Mouse (Mus musculus) intestine, embryonic 14.5 days (tissue): Measurements from ENCODE around the gene B3gnt7. TPM values are rescaled to one million over a fixed set of nuclear protein-coding genes. Genes with fewer than 3 reads are reported as not detected.

Source experiments
- ATAC-seq: fragments of 200-750 bp; cut with Nextera tagmentation; replicated peaks from 2 replicates; pipeline ENCODE4 v1.8.0; 2017; ENCODE audit warnings: low read depth, moderate number of reproducible peaks, moderate TSS enrichment, moderate library complexity; ENCODE audit not compliant: low FRiP score, low TSS enrichment
- DNase-seq: peaks from one replicate; pipeline ENCODE4 v3.0.0-alpha.2; 2018; ENCODE audit warnings: low spot score
- H3K27ac ChIP-seq: fragments of 300-500 bp; sonication (generic); 2 replicates; pipeline ENCODE4 v1.5.1; 2014; ENCODE audit warnings: low read depth, mild to moderate bottlenecking, control low read depth
- H3K27me3 ChIP-seq: fragments of 300-500 bp; sonication (generic); replicated peaks from 2 replicates; pipeline ENCODE4 v1.6.1; 2014; ENCODE audit warnings: low read length, control low read depth; ENCODE audit not compliant: control insufficient read depth, insufficient read depth
- H3K36me3 ChIP-seq: fragments of 300-500 bp; sonication (generic); 2 replicates; pipeline ENCODE4 v1.6.1; 2014; ENCODE audit warnings: low read length, control low read depth; ENCODE audit not compliant: control insufficient read depth, insufficient read depth
- H3K4me1 ChIP-seq: fragments of 300-500 bp; sonication (generic); replicated peaks from 2 replicates; pipeline ENCODE4 v1.6.1; 2014; ENCODE audit warnings: low read length, control low read depth, mixed read lengths; ENCODE audit not compliant: control insufficient read depth, insufficient read depth
- H3K4me2 ChIP-seq: fragments of 300-500 bp; sonication (generic); 2 replicates; pipeline ENCODE4 v1.6.1; 2014; ENCODE audit warnings: low read length
- H3K4me3 ChIP-seq: fragments of 300-500 bp; sonication (generic); 2 replicates; pipeline ENCODE4 v1.5.1; 2014; ENCODE audit warnings: low read depth, low read length, control low read depth, mixed read lengths
- H3K9ac ChIP-seq: fragments of 300-500 bp; sonication (generic); 2 replicates; pipeline ENCODE4 v1.6.1; 2014; ENCODE audit warnings: mild to moderate bottlenecking, low read length
- H3K9me3 ChIP-seq: fragments of 300-500 bp; sonication (generic); 2 replicates; pipeline ENCODE4 v1.6.1; 2016; ENCODE audit warnings: low read length, control low read depth; ENCODE audit not compliant: control insufficient read depth
- WGBS: fragments of 180-500 bp; shearing (Covaris S2); extraction: QIAGEN DNeasy Blood & Tissue Kit; methylation state at CpG from one replicate; pipeline ENCODE4 v1.1.7; 2014; 5-methylcytosine and 5-hydroxymethylcytosine counted together
- polyA plus RNA-seq: library from polyadenylated mRNA; unstranded; fragments of >200 nt; fragmentation: Nextera tagmentation; extraction: Ambion mirVana; gene quantifications from 2 replicates; pipeline ENCODE4 v1.2.1, GENCODE M21; 2014

The B3gnt7 gene
- polyA plus RNA-seq, 1 experiment from 2014 or later, result 7.7 TPM

GRCm38 (mm10) chr1:86293868-86294267, 8.8 kb upstream of the B3gnt7 start:
- no peaks in the 10 kb centered on the region for H3K36me3 ChIP-seq
- no peaks in the 10 kb centered on the region for H3K4me1 ChIP-seq
- no peak overlapping the region for H3K27ac ChIP-seq
- ATAC-seq (no peak), DNase-seq (no peak)
- H3K4me3 ChIP-seq, result no peak overlapping the region
- no peaks in the 10 kb centered on the region for H3K27me3 ChIP-seq
- H3K4me2 ChIP-seq, result no peak overlapping the region
- WGBS, result 84% methylated on average over 5 of the region's 5 CpGs
- H3K9me3 ChIP-seq, result no peaks in the 10 kb centered on the region
- H3K9ac ChIP-seq, result no peak overlapping the region

GRCm38 (mm10) chr1:86294472-86294871, 8.2 kb upstream of the B3gnt7 start:
- DNase-seq (no peak), ATAC-seq (no peak)
- WGBS, result 44% methylated on average over 4 of the region's 4 CpGs
- H3K4me3 ChIP-seq, result no peak overlapping the region
- no peaks in the 10 kb centered on the region for H3K36me3 ChIP-seq
- no peaks in the 10 kb centered on the region for H3K4me1 ChIP-seq
- H3K9me3 ChIP-seq, result no peaks in the 10 kb centered on the region
- no peaks in the 10 kb centered on the region for H3K27me3 ChIP-seq
- no peak overlapping the region for H3K4me2 ChIP-seq
- no peak overlapping the region for H3K27ac ChIP-seq
- no peak overlapping the region for H3K9ac ChIP-seq

GRCm38 (mm10) chr1:86300093-86300492, 2.5 kb upstream of the B3gnt7 start:
- DNase-seq, result no peak

GRCm38 (mm10) chr1:86300731-86301130, 1.9 kb upstream of the B3gnt7 start:
- Histone ChIP-seq H3K9ac (no peak overlapping the region), H3K9me3 (no peaks in the 10 kb centered on the region), H3K27me3 (peaks cover 21% of the 10 kb centered on the region), H3K27ac (no peak overlapping the region), H3K4me3 (no peak overlapping the region), H3K36me3 (no peaks in the 10 kb centered on the region), H3K4me1 (0 out of 2 replicates have a peak, but pooled peaks cover 2% of the 10 kb centered on the region), H3K4me2 (no peak overlapping the region)
- ATAC-seq (no peak), DNase-seq (no peak)
- WGBS, result 55% methylated on average over 7 of the region's 7 CpGs

More at GRCm38 (mm10) chr1:86300093-86300492, 2.5 kb upstream of the B3gnt7 start:
- Histone ChIP-seq H3K4me1 (0 out of 2 replicates have a peak, but pooled peaks cover 2% of the 10 kb centered on the region), H3K9ac (no peak overlapping the region), H3K4me2 (no peak overlapping the region), H3K4me3 (no peak overlapping the region), H3K27me3 (peaks cover 21% of the 10 kb centered on the region), H3K27ac (no peak overlapping the region), H3K9me3 (no peaks in the 10 kb centered on the region), H3K36me3 (no peaks in the 10 kb centered on the region)
- WGBS, result 43% methylated on average over 2 of the region's 2 CpGs
- no peak for ATAC-seq

GRCm38 (mm10) chr1:86301221-86302091, 1.2 kb upstream of the B3gnt7 start:
- no peaks in the 10 kb centered on the region for H3K36me3 ChIP-seq
- no peak overlapping the region for H3K4me2 ChIP-seq
- 0 out of 2 replicates have a peak, but pooled peaks cover 2% of the 10 kb centered on the region for H3K4me1 ChIP-seq
- H3K9ac ChIP-seq, result no peak overlapping the region
- DNase-seq (no peak), ATAC-seq (no peak)
- H3K4me3 ChIP-seq, result no peak overlapping the region
- no peaks in the 10 kb centered on the region for H3K9me3 ChIP-seq
- H3K27ac ChIP-seq, result no peak overlapping the region
- 47% methylated on average over 6 of the region's 6 CpGs for WGBS
- H3K27me3 ChIP-seq, result peaks cover 21% of the 10 kb centered on the region

- peak; percentile 88 for ATAC-seq
- Histone ChIP-seq H3K36me3 (no peaks in the 10 kb centered on the region), H3K9ac (peak overlapping the region; percentile 51), H3K27ac (no peak overlapping the region), H3K4me2 (peak overlapping the region; percentile 98), H3K4me1 (0 out of 2 replicates have a peak, but pooled peaks cover 2% of the 10 kb centered on the region), H3K27me3 (peaks cover 21% of the 10 kb centered on the region), H3K4me3 (peak overlapping the region; percentile 59), H3K9me3 (no peaks in the 10 kb centered on the region)
- DNase-seq, result peak; percentile 90
- under 1% methylated on average over 65 of the region's 65 CpGs for WGBS
These were observed 636 bp downstream of the B3gnt7 start for GRCm38 (mm10) chr1:86303063-86303872.

GRCm38 (mm10) chr1:86303873-86304250, 1.2 kb downstream of the B3gnt7 start:
- Histone ChIP-seq H3K27ac (no peak overlapping the region), H3K4me2 (peak overlapping the region; percentile 98), H3K9me3 (no peaks in the 10 kb centered on the region), H3K36me3 (no peaks in the 10 kb centered on the region), H3K4me1 (0 out of 2 replicates have a peak, but pooled peaks cover 2% of the 10 kb centered on the region), H3K9ac (peak overlapping the region; percentile 51), H3K4me3 (peak overlapping the region; percentile 59), H3K27me3 (peaks cover 21% of the 10 kb centered on the region)
- WGBS, result 4% methylated on average over 16 of the region's 16 CpGs
- ATAC-seq (no peak), DNase-seq (no peak)

GRCm38 (mm10) chr1:86306686-86307085, 4.1 kb downstream of the B3gnt7 start:
- 76% methylated on average over 3 of the region's 3 CpGs for WGBS
- H3K4me2 ChIP-seq, result no peak overlapping the region

More at GRCm38 (mm10) chr1:86306686-86307085, 4.1 kb downstream of the B3gnt7 start:
- Histone ChIP-seq H3K27ac (no peak overlapping the region), H3K4me3 (no peak overlapping the region), H3K36me3 (no peaks in the 10 kb centered on the region), H3K4me1 (0 out of 2 replicates have a peak, but pooled peaks cover 2% of the 10 kb centered on the region), H3K27me3 (peaks cover 21% of the 10 kb centered on the region), H3K9ac (no peak overlapping the region), H3K9me3 (no peaks in the 10 kb centered on the region)
- DNase-seq (no peak), ATAC-seq (no peak)
